Mouse (Mus musculus): ENCODE results near the gene Krt12. TPM values are rescaled to one million over a fixed set of nuclear protein-coding genes. Genes with fewer than 3 reads are reported as not detected.
A peak's percentile ranks its signal among the peaks of the same experiment; 100 is the strongest.

The Krt12 gene
- polyA plus RNA-seq, 1 experiment from 2014 or later = not detected

- no peaks in the 10 kb centered on the region for H3K36me3 ChIP-seq (ENCODE audit: insufficient read depth)
- no peak overlapping the region for H3K9ac ChIP-seq
- no peaks in the 10 kb centered on the region for H3K4me1 ChIP-seq (ENCODE audit: insufficient read depth)
- 34% methylated on average over 7 of the region's 7 CpGs for WGBS
- no peak for DNase-seq
- H3K4me3 ChIP-seq (ENCODE audit: low read depth, low read length) = no peak overlapping the region
- H3K4me2 ChIP-seq = no peak overlapping the region
- ATAC-seq (ENCODE audit: insufficient read depth) = no peak
- H3K9me3 ChIP-seq (ENCODE audit: low read depth, low read length) = no peaks in the 10 kb centered on the region
- no peaks in the 10 kb centered on the region for H3K27me3 ChIP-seq (ENCODE audit: insufficient read depth, low read length)
- no peak overlapping the region for H3K27ac ChIP-seq (ENCODE audit: low read depth)
- no peak for TF ChIP-seq CTCF (IDR thresholded peaks at IDR 0.05; ENCODE audit: low read depth)
Measured at GRCm38 (mm10) chr11:99458887-99459286, 36.8 kb upstream of the Krt12 start.

- no peaks in the 10 kb centered on the region for H3K36me3 ChIP-seq (ENCODE audit: insufficient read depth)
- DNase-seq = no peak
- H3K4me1 ChIP-seq (ENCODE audit: insufficient read depth) = no peaks in the 10 kb centered on the region
- H3K4me3 ChIP-seq (ENCODE audit: low read depth, low read length) = no peak overlapping the region
- no peaks in the 10 kb centered on the region for H3K9me3 ChIP-seq (ENCODE audit: low read depth, low read length)
- H3K27ac ChIP-seq (ENCODE audit: low read depth) = no peak overlapping the region
- H3K4me2 ChIP-seq = no peak overlapping the region
- 80% methylated on average over 10 of the region's 10 CpGs for WGBS
- ATAC-seq (ENCODE audit: insufficient read depth) = no peak
- no peak overlapping the region for H3K9ac ChIP-seq
- no peaks in the 10 kb centered on the region for H3K27me3 ChIP-seq (ENCODE audit: insufficient read depth, low read length)
- no peak for TF ChIP-seq CTCF (IDR thresholded peaks at IDR 0.05; ENCODE audit: low read depth)
Measured at GRCm38 (mm10) chr11:99454759-99455158, 32.7 kb upstream of the Krt12 start.

- Histone ChIP-seq H3K27me3 (ENCODE audit: insufficient read depth, low read length) (no peaks in the 10 kb centered on the region), H3K4me2 (no peak overlapping the region), H3K4me3 (ENCODE audit: low read depth, low read length) (no peak overlapping the region), H3K4me1 (ENCODE audit: insufficient read depth) (no peaks in the 10 kb centered on the region), H3K36me3 (ENCODE audit: insufficient read depth) (no peaks in the 10 kb centered on the region), H3K27ac (ENCODE audit: low read depth) (no peak overlapping the region), H3K9ac (no peak overlapping the region), H3K9me3 (ENCODE audit: low read depth, low read length) (no peaks in the 10 kb centered on the region)
- no peak for ATAC-seq (ENCODE audit: insufficient read depth)
- no peak for TF ChIP-seq CTCF (IDR thresholded peaks at IDR 0.05; ENCODE audit: low read depth)
- WGBS = 71% methylated on average over 4 of the region's 4 CpGs
- DNase-seq = no peak
Measured at GRCm38 (mm10) chr11:99454044-99454443, 32.0 kb upstream of the Krt12 start.

- H3K9ac ChIP-seq = no peak overlapping the region
- H3K4me1 ChIP-seq (ENCODE audit: insufficient read depth) = no peaks in the 10 kb centered on the region
- WGBS = 24% methylated on average over 2 of the region's 2 CpGs
- TF ChIP-seq CTCF (IDR thresholded peaks at IDR 0.05; ENCODE audit: low read depth) = no peak
- no peak overlapping the region for H3K27ac ChIP-seq (ENCODE audit: low read depth)
- no peaks in the 10 kb centered on the region for H3K36me3 ChIP-seq (ENCODE audit: insufficient read depth)
- H3K4me2 ChIP-seq = no peak overlapping the region
- no peak overlapping the region for H3K4me3 ChIP-seq (ENCODE audit: low read depth, low read length)
- H3K9me3 ChIP-seq (ENCODE audit: low read depth, low read length) = no peaks in the 10 kb centered on the region
- ATAC-seq (ENCODE audit: insufficient read depth) = no peak
- no peaks in the 10 kb centered on the region for H3K27me3 ChIP-seq (ENCODE audit: insufficient read depth, low read length)
- no peak for DNase-seq
Measured at GRCm38 (mm10) chr11:99448769-99449168, 26.7 kb upstream of the Krt12 start.

- no peak for TF ChIP-seq CTCF (IDR thresholded peaks at IDR 0.05; ENCODE audit: low read depth)
- Histone ChIP-seq H3K36me3 (ENCODE audit: insufficient read depth) (no peaks in the 10 kb centered on the region), H3K9me3 (ENCODE audit: low read depth, low read length) (no peaks in the 10 kb centered on the region), H3K4me1 (ENCODE audit: insufficient read depth) (no peaks in the 10 kb centered on the region; the same call in 1 of the 2 replicates), H3K4me3 (ENCODE audit: low read depth, low read length) (no peak overlapping the region), H3K27me3 (ENCODE audit: insufficient read depth, low read length) (no peaks in the 10 kb centered on the region), H3K4me2 (no peak overlapping the region), H3K27ac (ENCODE audit: low read depth) (no peak overlapping the region), H3K9ac (no peak overlapping the region)
- DNase-seq (no peak), ATAC-seq (ENCODE audit: insufficient read depth) (no peak)
- 26% methylated on average over 8 of the region's 8 CpGs for WGBS
Measured at GRCm38 (mm10) chr11:99441220-99441619, 19.2 kb upstream of the Krt12 start.

GRCm38 (mm10) chr11:99439465-99439864 is 17.4 kb upstream of the Krt12 start:
- H3K4me2 ChIP-seq = no peak overlapping the region
- H3K4me3 ChIP-seq (ENCODE audit: low read depth, low read length) = no peak overlapping the region
- no peak overlapping the region for H3K9ac ChIP-seq
- WGBS = 53% methylated on average over 10 of the region's 10 CpGs
- no peaks in the 10 kb centered on the region; the same call in 1 of the 2 replicates for H3K4me1 ChIP-seq (ENCODE audit: insufficient read depth)
- H3K9me3 ChIP-seq (ENCODE audit: low read depth, low read length) = no peaks in the 10 kb centered on the region
- TF ChIP-seq CTCF (IDR thresholded peaks at IDR 0.05; ENCODE audit: low read depth) = no peak
- ATAC-seq (ENCODE audit: insufficient read depth) (no peak), DNase-seq (no peak)
- H3K27ac ChIP-seq (ENCODE audit: low read depth) = no peak overlapping the region
- H3K36me3 ChIP-seq (ENCODE audit: insufficient read depth) = no peaks in the 10 kb centered on the region
- H3K27me3 ChIP-seq (ENCODE audit: insufficient read depth, low read length) = no peaks in the 10 kb centered on the region

GRCm38 (mm10) chr11:99437972-99438371 is 15.9 kb upstream of the Krt12 start, which contains the start of gene Krt20:
Gene Krt20, minus strand, starts transcription at chr11:99438150.
- H3K4me2 ChIP-seq = no peak within 1 kb of the TSS

GRCm38 (mm10) chr11:99436625-99437024 is 14.6 kb upstream of the Krt12 start:
- no peak overlapping the region for H3K27ac ChIP-seq (ENCODE audit: low read depth)
- WGBS = 42% methylated on average over 4 of the region's 4 CpGs
- DNase-seq (no peak), ATAC-seq (ENCODE audit: insufficient read depth) (no peak)
- no peaks in the 10 kb centered on the region; the same call in 1 of the 2 replicates for H3K4me1 ChIP-seq (ENCODE audit: insufficient read depth)
- no peaks in the 10 kb centered on the region for H3K36me3 ChIP-seq (ENCODE audit: insufficient read depth)
- H3K27me3 ChIP-seq (ENCODE audit: insufficient read depth, low read length) = no peaks in the 10 kb centered on the region
- H3K9me3 ChIP-seq (ENCODE audit: low read depth, low read length) = no peaks in the 10 kb centered on the region
- no peak overlapping the region for H3K4me3 ChIP-seq (ENCODE audit: low read depth, low read length)
- no peak overlapping the region for H3K4me2 ChIP-seq
- no peak for TF ChIP-seq CTCF (IDR thresholded peaks at IDR 0.05; ENCODE audit: low read depth)
- H3K9ac ChIP-seq = no peak overlapping the region

More at GRCm38 (mm10) chr11:99437972-99438371, 15.9 kb upstream of the Krt12 start, which contains the start of gene Krt20:
- WGBS = 13% methylated on average over 10 of the region's 10 CpGs
- Histone ChIP-seq H3K36me3 (ENCODE audit: insufficient read depth) (no peaks in the 10 kb centered on the region), H3K4me1 (ENCODE audit: insufficient read depth) (no peaks in the 10 kb centered on the region; the same call in 1 of the 2 replicates), H3K4me3 (ENCODE audit: low read depth, low read length) (no peak within 1 kb of the TSS), H3K27ac (ENCODE audit: low read depth) (no peak within 1 kb of the TSS), H3K27me3 (ENCODE audit: insufficient read depth, low read length) (no peaks in the 10 kb centered on the region), H3K9ac (no peak within 1 kb of the TSS), H3K9me3 (ENCODE audit: low read depth, low read length) (no peaks in the 10 kb centered on the region)
- ATAC-seq (ENCODE audit: insufficient read depth) (no peak), DNase-seq (peak; percentile 7)
- TF ChIP-seq CTCF (IDR thresholded peaks at IDR 0.05; ENCODE audit: low read depth) = no peak

Data from lung, embryonic 14.5 days (tissue).